Mouse (Mus musculus) kidney, postnatal 10 days (tissue): ENCODE measurements at regions not wholly inside any gene's neighbourhood (a gene's known extent, or its start where the extent isn't known, plus 50 kb on each side); places are given as distances from the start of the nearest gene placed in this dataset.
"Not testable (repeated sequence)": the region's sequence is repeated elsewhere in the genome, so short reads cannot be mapped to it uniquely, and the experiment has no call there.

Experiments used
- DNase-seq: peaks from one replicate; pipeline ENCODE4 v3.0.0; 2021; ENCODE audit warnings: mixed read lengths

- DNase-seq, result no peak
Observed at GRCm38 (mm10) chrX:92981141-92981540, 305.1 kb upstream of the Arx start.

GRCm38 (mm10) chrX:93002236-93002976 lies 283.8 kb upstream of the Arx start:
- DNase-seq, result no peak

GRCm38 (mm10) chrX:93006681-93007080 lies 279.6 kb upstream of the Arx start:
- no peak for DNase-seq

DNA sequence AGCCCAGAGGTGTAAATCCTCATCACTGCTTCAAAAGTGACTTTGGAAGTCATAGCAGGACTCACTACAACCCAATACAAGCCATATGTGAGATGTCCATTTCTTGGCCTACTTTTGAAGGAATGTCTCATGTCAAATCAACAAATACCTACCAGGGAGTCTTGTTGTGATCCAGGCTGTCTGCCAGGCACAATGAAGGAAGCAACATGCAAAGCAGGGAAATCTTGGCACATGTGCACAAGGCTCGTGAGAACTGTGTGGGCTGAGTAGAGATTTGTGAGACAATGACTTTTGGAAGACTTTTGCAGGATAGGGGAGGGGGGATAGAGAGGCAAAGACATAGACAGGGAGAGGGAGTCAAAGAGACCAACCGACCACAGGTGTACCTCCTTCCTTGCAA lies 274.7 kb upstream of the Arx start:
- peak; percentile 16 for DNase-seq

- peak; percentile 63 for DNase-seq
Observed at GRCm38 (mm10) chrX:93016391-93016790, 269.9 kb upstream of the Arx start.

DNA sequence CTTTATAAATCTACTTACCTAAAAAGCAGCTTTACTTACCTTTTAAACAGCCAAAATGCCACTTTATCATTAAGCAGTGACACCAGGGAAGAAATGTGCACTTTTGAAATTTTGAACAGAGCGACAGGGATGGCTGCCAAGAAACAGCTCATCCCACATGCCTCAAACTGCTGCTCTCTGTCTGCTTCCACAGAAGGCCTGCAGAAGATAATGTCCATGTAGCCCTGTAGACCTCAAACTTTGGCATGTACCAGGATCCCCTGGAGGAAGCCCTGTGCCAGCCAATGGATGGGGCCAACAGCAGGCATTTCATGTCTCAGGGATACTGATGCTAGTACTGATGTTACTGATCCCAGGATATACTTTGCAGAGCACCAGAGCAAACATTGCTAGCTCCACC lies 245.1 kb upstream of the Arx start:
- no peak for DNase-seq

- no peak for DNase-seq
Observed at GRCm38 (mm10) chrX:93042736-93043135, 243.5 kb upstream of the Arx start.

DNA sequence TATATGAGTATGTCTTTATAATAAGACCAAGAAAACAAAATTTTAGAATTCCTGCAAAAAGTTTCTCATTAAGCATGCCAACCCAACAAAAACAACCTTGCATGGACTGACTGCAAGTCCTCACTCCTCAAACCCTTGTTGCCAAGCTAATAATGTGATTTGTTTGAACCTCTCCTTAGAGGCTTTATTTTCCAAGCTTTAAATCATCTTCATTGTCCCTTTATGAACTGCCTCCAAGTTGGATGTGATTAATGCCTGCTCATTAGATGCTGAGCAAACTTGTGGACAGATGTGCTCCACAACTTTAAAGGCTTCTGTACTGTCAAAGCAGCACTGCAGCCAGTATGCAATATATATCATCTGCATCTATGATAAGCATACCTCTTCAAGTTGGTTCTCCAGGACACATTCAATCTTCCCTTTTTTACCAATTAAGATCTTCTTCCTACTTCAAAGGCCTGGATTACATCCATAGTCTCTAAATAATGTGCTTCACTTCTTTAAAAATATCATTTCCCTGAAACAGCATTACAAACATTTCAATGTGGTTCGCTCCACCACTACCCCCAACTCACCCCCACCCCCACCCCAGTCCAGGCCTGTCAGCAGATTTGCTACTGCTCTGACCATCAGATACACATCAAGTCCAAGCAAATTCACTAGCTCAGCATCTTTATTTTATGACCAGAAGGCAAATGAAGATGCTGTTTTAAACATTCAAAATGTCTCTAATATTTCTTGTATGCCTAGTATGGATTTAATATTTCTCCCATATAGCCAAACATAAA lies 237.1 kb upstream of the Arx start:
- no peak for DNase-seq

- DNase-seq, result no peak
Observed at GRCm38 (mm10) chrX:93049755-93050143, 236.5 kb upstream of the Arx start.

DNA sequence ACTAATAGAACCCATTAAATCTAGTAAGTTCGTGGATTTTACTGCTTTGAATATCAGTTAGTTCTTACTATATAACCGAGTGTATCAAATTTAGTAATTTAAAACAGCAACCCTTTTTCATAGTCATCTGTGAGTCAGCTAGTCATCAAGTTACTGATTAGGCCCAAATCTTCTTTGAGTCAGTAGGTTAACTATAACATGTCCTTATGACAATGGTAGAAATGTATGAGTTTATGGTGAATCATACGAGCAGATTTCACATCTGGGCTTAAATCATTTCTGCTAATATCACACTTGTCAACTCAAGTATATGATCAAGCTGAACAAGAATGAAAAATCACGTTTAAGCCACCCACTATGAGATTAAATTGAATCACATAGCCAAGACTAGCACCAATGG lies 226.7 kb upstream of the Arx start:
- no peak for DNase-seq

GRCm38 (mm10) chrX:93068884-93069283 lies 217.4 kb upstream of the Arx start:
- DNase-seq, result no peak

DNA sequence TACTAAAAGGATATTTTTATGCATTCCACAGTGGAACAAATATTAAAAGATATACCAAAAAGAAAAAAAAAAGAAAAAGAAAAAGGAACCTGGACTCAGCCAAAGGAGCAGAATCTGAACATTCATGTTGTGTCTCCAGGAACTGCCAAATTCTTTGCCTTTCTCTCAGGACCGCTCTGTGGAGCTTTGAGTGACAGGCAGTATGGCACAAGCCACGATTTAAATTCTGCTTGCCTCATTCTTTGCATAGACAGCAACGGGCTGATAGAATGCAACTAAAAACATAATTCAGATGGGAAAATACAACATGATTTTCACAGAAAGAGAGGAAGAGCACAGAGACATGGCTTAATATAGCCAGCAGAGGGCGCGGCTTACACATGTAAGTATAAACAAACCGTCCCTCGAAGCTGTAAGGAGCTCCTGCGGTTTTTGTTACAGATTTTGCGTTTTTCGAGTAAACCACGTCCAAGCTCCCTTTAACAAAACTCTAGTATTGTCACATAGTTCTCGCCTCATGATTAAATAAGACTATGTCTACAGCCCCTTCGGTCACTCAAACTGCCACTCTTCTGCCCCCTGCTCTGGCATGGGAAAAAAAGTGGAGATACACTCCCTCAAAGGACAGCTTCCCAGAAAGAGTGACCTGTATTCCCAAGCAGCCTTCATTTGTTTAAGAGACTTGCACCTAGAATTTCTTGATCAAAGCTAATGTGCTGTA lies 216.5 kb upstream of the Arx start:
- peak; percentile 76 for DNase-seq

GRCm38 (mm10) chrX:93070290-93070611 lies 216.0 kb upstream of the Arx start:
- DNase-seq, result no peak

DNA sequence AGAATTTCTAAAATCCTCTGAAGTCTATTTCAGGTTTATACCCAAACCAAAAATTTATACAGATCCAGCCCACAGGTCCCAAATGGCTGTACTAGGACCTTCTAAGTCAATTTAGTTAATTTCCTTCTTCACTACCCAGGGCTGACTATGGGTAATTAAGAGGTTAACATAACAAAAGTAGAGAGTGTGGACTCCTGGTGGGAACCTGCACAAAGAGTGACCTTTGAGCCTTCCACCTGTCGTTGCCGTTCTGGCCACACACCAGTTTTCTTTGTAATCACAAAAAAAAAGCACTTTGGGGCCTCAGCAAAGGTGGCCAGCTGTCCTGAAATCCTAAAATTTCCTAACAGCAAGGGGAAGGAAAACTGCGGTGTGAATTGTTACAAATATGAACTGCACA lies 197.3 kb upstream of the Arx start:
- DNase-seq, result no peak

GRCm38 (mm10) chrX:93097551-93097950 lies 188.7 kb upstream of the Arx start:
- DNase-seq, result no peak

- no peak for DNase-seq
Observed at GRCm38 (mm10) chrX:93107930-93108567, 178.2 kb upstream of the Arx start.

DNA sequence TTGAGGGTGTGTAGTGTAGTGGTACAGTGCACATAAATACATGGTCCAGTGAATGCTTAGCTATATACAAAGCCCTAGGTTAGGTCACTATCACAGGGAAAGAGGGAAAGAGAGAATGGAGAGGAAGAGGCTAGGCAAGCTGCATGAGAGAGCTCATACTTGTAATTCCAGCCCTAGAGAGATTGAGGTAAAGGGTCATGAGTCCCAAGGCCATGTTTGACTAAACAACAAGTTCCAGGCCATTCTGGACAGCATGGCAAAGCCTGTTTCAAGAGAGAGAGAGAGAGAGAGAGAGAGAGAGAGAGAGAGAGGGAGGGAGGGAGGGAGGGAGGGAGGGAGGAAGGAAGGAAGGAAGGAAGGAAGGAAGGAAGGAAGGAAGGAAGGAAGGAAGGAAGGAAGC lies 131.9 kb upstream of the Arx start:
- not testable (repeated sequence) for DNase-seq

GRCm38 (mm10) chrX:93159105-93159504 lies 127.1 kb upstream of the Arx start:
- DNase-seq, result no peak

GRCm38 (mm10) chrX:93160956-93161355 lies 125.3 kb upstream of the Arx start:
- DNase-seq, result no peak
